28 mouse cellular contexts compared by ENCODE assay signal in genomic region chr1:105188210-105188919, GRCm38 (mm10).
DNase-seq lines count a peak whose midpoint lies in the region; ATAC-seq and TF ChIP-seq lines count a peak whose summit lies in the region.
"Had no signal": no experiment of that assay in that cellular context is flagged by ENCODE, and none has a peak within 500 bp of the region (broad histone marks: within the 10 kb centered on the region; RNA-seq: fewer than 3 reads in every experiment).

No protein-coding gene starts in this region.

- DNase-seq in adrenal gland, postnatal 14 days = peak; percentile 13
- no peak for DNase-seq in adrenal gland, postnatal 4 days (ENCODE audit: low spot score in 2 of 2)
- DNase-seq in lung, adult 18-20 months = peak; percentile 20 to 50
- DNase-seq in lung, adult 2 months = no peak
- peak; percentile 65 for DNase-seq in lung, postnatal 0 days (ENCODE audit: low spot score)
- no peak for DNase-seq in left cerebral cortex, postnatal 14 days (ENCODE audit: low spot score in 2 of 2)
- DNase-seq in testis, postnatal 14 days (ENCODE audit: low spot score) = no peak
- DNase-seq: adrenal gland, adult 8-10 months; cerebellum, adult 18-20 months; cerebellum, postnatal 10 days; gastrocnemius, postnatal 14 days; heart, adult 18-20 months; heart, postnatal 36 days; retina, postnatal 1 day; right cerebral cortex, postnatal 14 days; thymus, postnatal 14 days had no signal

- no peak for TF ChIP-seq POLR2A in lung, adult 2 months (IDR thresholded peaks at IDR 0.05; ENCODE audit: borderline replicate concordance, extremely low read depth, low read depth, low read length)

- peaks cover 4% of the 10 kb centered on the region for H3K4me1 ChIP-seq in lung, adult 2 months (ENCODE audit: control insufficient read depth, insufficient read depth, low read length)
- no peaks in the 10 kb centered on the region for H3K4me1 ChIP-seq in lung, postnatal 0 days (ENCODE audit: insufficient read depth, low read depth, low read length)
- H3K4me1 ChIP-seq: embryonic facial prominence, embryonic 10.5 days; embryonic facial prominence, embryonic 15.5 days; forebrain, embryonic 13.5 days; hindbrain, embryonic 12.5 days; limb, embryonic 12.5 days; liver, embryonic 15.5 days; megakaryocyte, embryonic 14.5 days; midbrain, embryonic 12.5 days had no signal

- H3K9me3 ChIP-seq in lung, postnatal 0 days (ENCODE audit: low read length) = no peaks in the 10 kb centered on the region
- H3K9me3 ChIP-seq: embryonic facial prominence, embryonic 10.5 days; embryonic facial prominence, embryonic 15.5 days; forebrain, embryonic 13.5 days; hindbrain, embryonic 12.5 days; limb, embryonic 12.5 days; liver, embryonic 15.5 days; midbrain, embryonic 12.5 days had no signal

- TF ChIP-seq EP300 in lung, postnatal 0 days (IDR thresholded peaks at IDR 0.05) = peak; percentile 89

- H3K27me3 ChIP-seq in lung, postnatal 0 days (replicated peaks; ENCODE audit: insufficient read depth, low read length) = no peaks in the 10 kb centered on the region
- H3K27me3 ChIP-seq: embryonic facial prominence, embryonic 15.5 days; forebrain, embryonic 13.5 days; hindbrain, embryonic 12.5 days; limb, embryonic 12.5 days; liver, embryonic 15.5 days; megakaryocyte, embryonic 14.5 days; midbrain, embryonic 12.5 days had no signal

- no peak overlapping the region for H3K4me2 ChIP-seq in lung, postnatal 0 days (replicated peaks; ENCODE audit: low read depth, low read length)
- H3K4me2 ChIP-seq: embryonic facial prominence, embryonic 15.5 days; forebrain, embryonic 13.5 days; heart, embryonic 11.5 days; hindbrain, embryonic 12.5 days; limb, embryonic 12.5 days; liver, embryonic 15.5 days; midbrain, embryonic 12.5 days had no signal

- H3K27ac ChIP-seq in lung, postnatal 0 days (ENCODE audit: low read length) = peak overlapping the region; percentile 11; the same call in 1 of the 2 replicates
- H3K27ac ChIP-seq: embryonic facial prominence, embryonic 10.5 days; embryonic facial prominence, embryonic 15.5 days; forebrain, embryonic 13.5 days; hindbrain, embryonic 12.5 days; hindbrain, postnatal 0 days; limb, embryonic 12.5 days; liver, embryonic 15.5 days; midbrain, embryonic 12.5 days had no signal

- no peak overlapping the region for H3K4me3 ChIP-seq in lung, adult 2 months (replicated peaks; ENCODE audit: extremely low read depth, low read depth, low read length)
- H3K4me3 ChIP-seq in lung, postnatal 0 days (ENCODE audit: low read depth, low read length) = no peak overlapping the region
- H3K4me3 ChIP-seq: embryonic facial prominence, embryonic 10.5 days; embryonic facial prominence, embryonic 15.5 days; forebrain, embryonic 13.5 days; hindbrain, embryonic 12.5 days; limb, embryonic 12.5 days; liver, embryonic 15.5 days; megakaryocyte, embryonic 14.5 days; midbrain, embryonic 12.5 days had no signal

- ATAC-seq in lung, postnatal 0 days = peak; percentile 88
- peak; percentile 81 for ATAC-seq in megakaryocyte progenitor cell, adult 5-6 weeks (replicated peaks; ENCODE audit: poor library complexity)
- ATAC-seq: forebrain, embryonic 13.5 days; hindbrain, postnatal 0 days; intestine, embryonic 16.5 days had no signal

- no peak overlapping the region for H3K9ac ChIP-seq in lung, postnatal 0 days (replicated peaks; ENCODE audit: low read depth)
- H3K9ac ChIP-seq: embryonic facial prominence, embryonic 15.5 days; forebrain, embryonic 13.5 days; hindbrain, embryonic 12.5 days; limb, embryonic 12.5 days; liver, embryonic 15.5 days; midbrain, embryonic 12.5 days had no signal

- intact Hi-C loops in left cerebral cortex, postnatal 14 days (cut with DNase I) = no loop called here

- WGBS in lung, adult 2 months = 57% methylated on average over 3 of the region's 3 CpGs
- WGBS in lung, postnatal 0 days = 51% methylated on average over 3 of the region's 3 CpGs

- no peak for TF ChIP-seq CTCF in lung, adult 2 months (IDR thresholded peaks at IDR 0.05; ENCODE audit: insufficient read depth, low read length)
- no peak for TF ChIP-seq CTCF in lung, postnatal 0 days (IDR thresholded peaks at IDR 0.05)

- H3K36me3 ChIP-seq in lung, postnatal 0 days (ENCODE audit: insufficient read depth, low read length) = no peaks in the 10 kb centered on the region
- H3K36me3 ChIP-seq: embryonic facial prominence, embryonic 10.5 days; embryonic facial prominence, embryonic 15.5 days; hindbrain, embryonic 12.5 days; limb, embryonic 12.5 days; liver, embryonic 15.5 days; midbrain, embryonic 12.5 days had no signal

Comparison
In these comparisons a context has a peak if more than half of its experiments do, and no peak if none do; other contexts are left out.
1. DNase-seq: peak in adrenal gland, postnatal 14 days (single experiment), lung, adult 18-20 months (2 of 2) and lung, postnatal 0 days (single experiment); none in adrenal gland, postnatal 4 days (0 of 2), lung, adult 2 months (single experiment), left cerebral cortex, postnatal 14 days (0 of 2) and testis, postnatal 14 days (single experiment).